Mouse (Mus musculus): Measurements from ENCODE around the gene Ptprk. TPM values are rescaled to one million over a fixed set of nuclear protein-coding genes. Genes with fewer than 3 reads are reported as not detected.

The Ptprk gene
- polyA plus RNA-seq, 1 experiment from 2014 or later: 35.5 TPM

- no peak for ATAC-seq (ENCODE audit: low FRiP score, low read depth)
- Histone ChIP-seq H3K9ac (no peak overlapping the region), H3K4me2 (replicated peaks) (no peak overlapping the region), H3K4me1 (no peaks in the 10 kb centered on the region), H3K36me3 (peaks cover 27% of the 10 kb centered on the region), H3K27me3 (no peaks in the 10 kb centered on the region), H3K4me3 (no peak overlapping the region), H3K27ac (no peak overlapping the region), H3K9me3 (no peaks in the 10 kb centered on the region)
- 65% methylated on average over 3 of the region's 4 CpGs for WGBS
These were observed 519.1 kb downstream of the Ptprk start for GRCm38 (mm10) chr10:28593566-28594292.

DNA sequence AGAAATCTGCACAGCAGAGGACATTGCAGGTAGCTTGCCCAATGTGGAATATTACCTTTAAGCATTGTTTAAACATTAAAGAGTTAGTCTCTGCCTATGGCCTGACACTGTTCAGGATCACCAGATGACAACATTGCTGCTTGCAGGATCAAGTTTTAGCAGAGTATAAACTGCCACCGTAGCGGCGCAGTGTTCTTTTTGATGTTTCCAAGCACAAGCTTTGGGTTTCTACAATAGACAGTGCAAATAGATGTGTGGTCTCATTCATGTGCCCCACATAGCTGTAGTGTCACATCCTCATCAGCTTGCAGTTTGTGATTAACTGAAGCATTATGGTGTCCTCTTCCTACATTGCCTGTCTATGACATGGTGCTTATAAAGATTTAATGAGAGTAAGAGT is 522.3 kb downstream of the Ptprk start:
- H3K4me2 ChIP-seq (replicated peaks): no peak overlapping the region
- H3K36me3 ChIP-seq: peaks cover 19% of the 10 kb centered on the region
- ATAC-seq (ENCODE audit: low FRiP score, low read depth): no peak
- WGBS: 98% methylated on average over 3 of the region's 3 CpGs
- H3K27me3 ChIP-seq: no peaks in the 10 kb centered on the region
- H3K9me3 ChIP-seq: no peaks in the 10 kb centered on the region
- H3K27ac ChIP-seq: no peak overlapping the region
- no peaks in the 10 kb centered on the region for H3K4me1 ChIP-seq
- H3K4me3 ChIP-seq: no peak overlapping the region
- no peak overlapping the region for H3K9ac ChIP-seq

DNA sequence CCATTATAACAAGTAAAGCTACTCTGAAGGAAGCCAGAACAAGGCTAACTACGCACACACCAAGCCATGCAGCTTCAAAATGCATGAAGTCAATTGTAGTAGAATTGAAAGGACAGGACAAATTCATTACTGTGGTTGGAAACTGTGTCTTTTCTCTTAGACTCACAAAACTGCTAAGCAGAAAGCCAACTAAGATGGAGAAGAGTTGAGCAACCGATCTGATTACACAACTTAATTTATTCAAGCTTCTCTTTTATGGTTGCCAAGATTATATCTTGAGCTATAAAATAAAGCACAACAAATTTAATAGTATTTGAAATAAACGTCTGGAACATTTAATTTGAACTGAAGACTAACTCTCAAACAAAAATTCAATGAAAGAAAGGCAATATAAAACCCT is 534.5 kb downstream of the Ptprk start:
- H3K36me3 ChIP-seq: no peaks in the 10 kb centered on the region
- 71% methylated on average over 3 of the region's 3 CpGs for WGBS
- H3K4me2 ChIP-seq (replicated peaks): no peak overlapping the region
- no peaks in the 10 kb centered on the region for H3K9me3 ChIP-seq
- ATAC-seq (ENCODE audit: low FRiP score, low read depth): no peak
- no peak overlapping the region for H3K9ac ChIP-seq
- H3K4me1 ChIP-seq: no peaks in the 10 kb centered on the region
- H3K27me3 ChIP-seq: no peaks in the 10 kb centered on the region
- H3K27ac ChIP-seq: no peak overlapping the region
- H3K4me3 ChIP-seq: no peak overlapping the region

DNA sequence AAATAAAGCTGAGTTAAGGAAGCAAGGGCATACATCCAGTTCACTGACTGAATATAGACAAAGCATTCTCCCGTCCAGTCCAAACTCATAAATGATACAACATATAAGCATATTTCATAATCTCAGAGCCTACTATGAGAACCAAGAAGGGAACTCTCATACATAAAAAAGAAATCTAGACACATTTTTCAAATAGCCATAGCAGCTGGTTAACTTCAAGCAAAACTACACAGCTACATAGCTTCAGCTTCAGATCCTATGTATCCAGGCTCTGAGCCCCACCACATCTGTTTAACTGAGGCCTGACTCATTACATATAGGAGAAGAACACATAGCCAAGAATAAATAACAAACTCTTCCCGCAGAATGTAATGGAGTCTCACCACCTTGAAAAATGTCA is 539.8 kb downstream of the Ptprk start:
- Histone ChIP-seq H3K4me2 (replicated peaks) (no peak overlapping the region), H3K4me3 (no peak overlapping the region), H3K27ac (no peak overlapping the region), H3K36me3 (no peaks in the 10 kb centered on the region), H3K4me1 (no peaks in the 10 kb centered on the region), H3K9ac (no peak overlapping the region), H3K27me3 (no peaks in the 10 kb centered on the region), H3K9me3 (no peaks in the 10 kb centered on the region)
- 89% methylated on average over 2 of the region's 2 CpGs for WGBS
- no peak for ATAC-seq (ENCODE audit: low FRiP score, low read depth)

- H3K27ac ChIP-seq: no peak overlapping the region
- no peaks in the 10 kb centered on the region for H3K27me3 ChIP-seq
- no peaks in the 10 kb centered on the region for H3K4me1 ChIP-seq
- no peak for ATAC-seq (ENCODE audit: low FRiP score, low read depth)
- no peaks in the 10 kb centered on the region for H3K9me3 ChIP-seq
- no peak overlapping the region for H3K9ac ChIP-seq
- H3K4me3 ChIP-seq: no peak overlapping the region
- no peak overlapping the region for H3K4me2 ChIP-seq (replicated peaks)
- H3K36me3 ChIP-seq: no peaks in the 10 kb centered on the region
- WGBS: 96% methylated on average over 7 of the region's 7 CpGs
These were observed 542.6 kb downstream of the Ptprk start for GRCm38 (mm10) chr10:28617203-28617602.

DNA sequence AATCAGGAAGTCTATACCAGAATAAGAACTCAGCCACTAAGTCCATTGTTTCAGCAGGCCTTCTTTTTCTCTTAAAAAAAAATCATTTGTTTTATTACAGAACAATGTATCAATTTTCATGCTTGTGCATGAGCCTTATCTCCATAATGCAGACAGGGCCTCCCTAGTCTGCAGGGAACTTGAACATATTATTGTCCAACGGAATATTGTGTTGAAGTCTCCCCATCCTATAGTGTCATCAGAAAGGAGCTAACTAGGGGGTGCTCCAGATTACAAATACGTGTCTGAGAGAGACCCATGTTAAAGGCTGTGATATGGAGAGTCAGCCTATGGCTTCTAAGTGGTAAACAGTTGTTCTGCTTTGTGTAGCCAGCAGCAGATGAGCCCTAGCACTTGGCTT is 543.4 kb downstream of the Ptprk start:
- Histone ChIP-seq H3K4me2 (replicated peaks) (no peak overlapping the region), H3K36me3 (no peaks in the 10 kb centered on the region), H3K4me3 (no peak overlapping the region), H3K9ac (no peak overlapping the region), H3K9me3 (no peaks in the 10 kb centered on the region), H3K4me1 (no peaks in the 10 kb centered on the region), H3K27ac (no peak overlapping the region), H3K27me3 (no peaks in the 10 kb centered on the region)
- ATAC-seq (ENCODE audit: low FRiP score, low read depth): no peak
- WGBS: 82% methylated on average over 2 of the region's 2 CpGs

DNA sequence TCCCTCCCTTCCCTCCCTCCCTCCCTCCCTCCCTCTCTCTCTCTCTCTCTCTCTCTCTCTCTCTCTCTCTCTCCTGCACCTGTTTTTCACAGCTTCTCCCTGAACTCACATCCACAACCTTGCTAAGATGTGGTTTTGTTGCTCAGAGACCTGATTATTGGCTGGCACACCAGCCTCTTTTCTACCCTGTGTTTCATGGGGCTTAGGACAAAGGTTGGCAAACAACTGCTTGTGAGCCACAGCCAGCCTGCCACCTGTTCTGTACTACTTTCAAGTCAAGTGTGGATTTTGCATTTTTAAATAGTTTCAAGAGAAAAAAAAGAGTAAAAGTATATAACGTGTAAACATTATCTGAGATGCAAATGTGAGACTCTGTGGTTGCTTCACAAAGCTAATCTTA is 544.8 kb downstream of the Ptprk start:
- no peak overlapping the region for H3K27ac ChIP-seq
- no peak overlapping the region for H3K4me3 ChIP-seq
- H3K4me2 ChIP-seq (replicated peaks): no peak overlapping the region
- H3K9me3 ChIP-seq: no peaks in the 10 kb centered on the region
- no peak overlapping the region for H3K9ac ChIP-seq
- WGBS: 81% methylated on average over 1 of the region's 1 CpGs
- no peaks in the 10 kb centered on the region for H3K36me3 ChIP-seq
- H3K4me1 ChIP-seq: no peaks in the 10 kb centered on the region
- no peak for ATAC-seq (ENCODE audit: low FRiP score, low read depth)
- no peaks in the 10 kb centered on the region for H3K27me3 ChIP-seq

GRCm38 (mm10) chr10:28636096-28636495 is 561.5 kb downstream of the Ptprk start:
- Histone ChIP-seq H3K4me3 (no peak overlapping the region), H3K9me3 (no peaks in the 10 kb centered on the region), H3K36me3 (no peaks in the 10 kb centered on the region), H3K4me2 (replicated peaks) (no peak overlapping the region), H3K4me1 (no peaks in the 10 kb centered on the region), H3K9ac (no peak overlapping the region), H3K27ac (no peak overlapping the region), H3K27me3 (no peaks in the 10 kb centered on the region)
- ATAC-seq (ENCODE audit: low FRiP score, low read depth): no peak

DNA sequence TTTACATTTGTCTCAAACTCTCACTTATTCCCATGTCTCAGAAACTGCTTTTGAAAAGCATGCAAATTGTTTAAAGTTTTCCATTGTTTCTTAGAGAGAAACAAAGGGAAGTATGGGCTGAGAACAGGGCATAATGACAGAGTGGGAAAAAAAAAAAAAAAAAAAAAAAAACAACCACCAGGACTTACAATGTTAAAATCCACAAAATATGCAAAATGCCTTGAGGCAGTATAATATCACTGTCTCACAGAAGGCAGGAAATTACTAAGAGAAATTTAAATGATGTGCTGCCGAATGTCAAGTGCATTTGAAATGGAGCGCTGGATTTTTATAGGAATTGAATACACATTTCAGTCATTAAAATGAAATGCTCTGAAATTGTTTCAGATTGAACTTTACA is 567.3 kb downstream of the Ptprk start:
- Histone ChIP-seq H3K4me2 (replicated peaks) (no peak overlapping the region), H3K27ac (no peak overlapping the region), H3K4me1 (no peaks in the 10 kb centered on the region), H3K4me3 (no peak overlapping the region), H3K9ac (no peak overlapping the region), H3K27me3 (no peaks in the 10 kb centered on the region), H3K9me3 (no peaks in the 10 kb centered on the region), H3K36me3 (no peaks in the 10 kb centered on the region)
- ATAC-seq (ENCODE audit: low FRiP score, low read depth): no peak
- 79% methylated on average over 2 of the region's 2 CpGs for WGBS

Small RNA genes within 50 kb of the gene (microRNA-seq; reads per million reads assigned to microRNA genes)
- not detected for gene Gm22370

Measured in limb, embryonic 13.5 days (tissue).